In the genomic region with DNA sequence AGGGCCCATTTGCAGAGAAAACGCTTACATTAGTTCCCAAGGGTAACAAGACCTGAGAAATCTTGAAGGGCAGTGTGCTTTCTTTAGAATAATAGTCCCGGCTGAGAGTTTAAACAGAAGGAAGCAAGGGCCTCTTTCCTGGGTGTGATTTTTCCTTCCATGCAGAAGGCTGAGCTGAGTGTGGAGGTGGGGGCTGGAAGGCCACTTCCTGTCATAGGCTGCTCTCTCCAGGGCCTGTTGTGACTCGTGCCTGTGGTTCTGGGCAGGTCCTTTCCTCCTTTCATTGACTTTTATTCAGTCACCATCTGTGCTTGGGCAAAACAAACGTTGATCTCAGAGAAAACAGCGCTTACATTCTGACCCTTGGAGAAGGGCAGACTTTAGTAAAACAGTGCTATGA, we compare ENCODE assay signal across 8 mouse cellular contexts. TPM values are rescaled to one million over a fixed set of nuclear protein-coding genes. Genes with fewer than 3 reads are reported as not detected.
DNase-seq lines count a peak whose midpoint lies in the region; ATAC-seq and TF ChIP-seq lines count a peak whose summit lies in the region.

No protein-coding gene starts in this region.

- H3K36me3 ChIP-seq in hindbrain, embryonic 12.5 days, result no peaks in the 10 kb centered on the region
- no peaks in the 10 kb centered on the region for H3K36me3 ChIP-seq in limb, embryonic 14.5 days (ENCODE audit: control insufficient read depth, insufficient read depth, low read length)
- H3K36me3 ChIP-seq in myocyte (ENCODE audit: control insufficient read depth, insufficient read depth), result no peaks in the 10 kb centered on the region

- no peak overlapping the region for H3ac ChIP-seq in myocyte (ENCODE audit: control insufficient read depth, insufficient read length)

- H3K27me3 ChIP-seq in hindbrain, embryonic 12.5 days, result peaks cover 9% of the 10 kb centered on the region
- H3K27me3 ChIP-seq in limb, embryonic 14.5 days (ENCODE audit: control insufficient read depth, insufficient read depth, low read length), result no peaks in the 10 kb centered on the region
- H3K27me3 ChIP-seq in myocyte (ENCODE audit: control insufficient read depth, insufficient read depth, insufficient read length), result no peaks in the 10 kb centered on the region

- DNase-seq in gastrocnemius, adult 2 months, result peak; percentile 32
- no peak for DNase-seq in gastrocnemius, postnatal 14 days
- DNase-seq in limb, embryonic 14.5 days (ENCODE audit: low spot score), result no peak
- no peak for DNase-seq in right cerebral cortex, postnatal 36 days (ENCODE audit: low spot score in 2 of 2)
- no peak for DNase-seq in left cerebral cortex, adult 11 months (ENCODE audit: low spot score)

- WGBS in hindbrain, embryonic 12.5 days, result 40% methylated on average over 5 of the region's 5 CpGs
- WGBS in limb, embryonic 14.5 days, result 39% methylated on average over 5 of the region's 5 CpGs

- peak overlapping the region; percentile 87 for H3K4me3 ChIP-seq in gastrocnemius, adult 2 months
- peak overlapping the region; percentile 71 for H3K4me3 ChIP-seq in brown adipose tissue, adult 24 weeks (ENCODE audit: insufficient read depth, low read depth, low read length)
- no peak overlapping the region for H3K4me3 ChIP-seq in hindbrain, embryonic 12.5 days
- no peak overlapping the region for H3K4me3 ChIP-seq in limb, embryonic 14.5 days (replicated peaks; ENCODE audit: low read length)
- H3K4me3 ChIP-seq in myocyte, result peak overlapping the region; percentile 36

- peak overlapping the region; percentile 95; the same call in 1 of the 2 replicates for H3K4me2 ChIP-seq in hindbrain, embryonic 12.5 days (replicated peaks)
- H3K4me2 ChIP-seq in limb, embryonic 14.5 days (replicated peaks; ENCODE audit: low read depth, low read length, severe bottlenecking), result peak overlapping the region; percentile 93
- peak overlapping the region; percentile 77 for H3K4me2 ChIP-seq in myocyte (ENCODE audit: low read depth)

- peaks cover 15% of the 10 kb centered on the region for H3K4me1 ChIP-seq in brown adipose tissue, adult 24 weeks (ENCODE audit: control insufficient read depth, insufficient read depth, insufficient read length, low read length)
- peaks cover 8% of the 10 kb centered on the region for H3K4me1 ChIP-seq in hindbrain, embryonic 12.5 days
- peaks cover 4% of the 10 kb centered on the region; the same call in 1 of the 2 replicates for H3K4me1 ChIP-seq in limb, embryonic 14.5 days (ENCODE audit: control insufficient read depth, insufficient read depth, low read length)

- no peak for ATAC-seq in hindbrain, embryonic 12.5 days (ENCODE audit: low FRiP score)
- no peak for ATAC-seq in limb, embryonic 14.5 days (ENCODE audit: low FRiP score, low read depth)

- no peak for TF ChIP-seq CTCF in gastrocnemius, adult 2 months (IDR thresholded peaks at IDR 0.05)

- H3K27ac ChIP-seq in gastrocnemius, adult 2 months, result peak overlapping the region; percentile 91
- peak overlapping the region; percentile 96 for H3K27ac ChIP-seq in brown adipose tissue, adult 24 weeks (replicated peaks; ENCODE audit: low read depth, low read length)
- no peak overlapping the region for H3K27ac ChIP-seq in hindbrain, embryonic 12.5 days
- no peak overlapping the region for H3K27ac ChIP-seq in limb, embryonic 14.5 days (replicated peaks; ENCODE audit: low read depth, low read length)

- no peak for TF ChIP-seq POLR2A in limb, embryonic 14.5 days (IDR thresholded peaks at IDR 0.05; ENCODE audit: borderline replicate concordance, extremely low read depth, insufficient read depth, insufficient read length)
- TF ChIP-seq POLR2A in myocyte (IDR thresholded peaks at IDR 0.05; ENCODE audit: insufficient read length, low read depth), result no peak

- intact Hi-C loops in gastrocnemius, adult 2 months (cut with DNase I), result no loop called here
- intact Hi-C loops in gastrocnemius, postnatal 14 days (cut with DNase I; ENCODE audit: low total_unique reads), result no loop called here

- H3K9me3 ChIP-seq in hindbrain, embryonic 12.5 days (replicated peaks), result no peaks in the 10 kb centered on the region
- no peaks in the 10 kb centered on the region for H3K9me3 ChIP-seq in limb, embryonic 14.5 days (ENCODE audit: control insufficient read depth, low read length)

- no peaks in the 10 kb centered on the region for H3K79me2 ChIP-seq in myocyte (ENCODE audit: control insufficient read depth, insufficient read depth)

- H3K9ac ChIP-seq in hindbrain, embryonic 12.5 days, result no peak overlapping the region
- H3K9ac ChIP-seq in limb, embryonic 14.5 days (ENCODE audit: low read depth, low read length, severe bottlenecking), result no peak overlapping the region

TF ChIP-seq in myocyte, 11 proteins besides CTCF, POLR2A, EP300 and RAD21:
- no peak for TF ChIP-seq MYOG (IDR thresholded peaks at IDR 0.05; ENCODE audit: control insufficient read depth in 1 of 3, insufficient read depth in 1 of 3, insufficient read length in 2 of 3, low read depth in 2 of 3)
- TF ChIP-seq REST (IDR thresholded peaks at IDR 0.05; ENCODE audit: insufficient read depth, insufficient read length), result no peak
- TF ChIP-seq TCF3 (IDR thresholded peaks at IDR 0.05; ENCODE audit: insufficient read length, low read depth), result no peak
- no peak for TF ChIP-seq MAX (IDR thresholded peaks at IDR 0.05; ENCODE audit: low read depth)
- TF ChIP-seq TCF12 (IDR thresholded peaks at IDR 0.05; ENCODE audit: insufficient read depth, poor library complexity, severe bottlenecking), result no peak
- no peak for TF ChIP-seq CEBPB (IDR thresholded peaks at IDR 0.05; ENCODE audit: insufficient read depth, poor library complexity, severe bottlenecking)
- no peak for TF ChIP-seq SRF (IDR thresholded peaks at IDR 0.05; ENCODE audit: control insufficient read depth, insufficient read length, low read depth)

RNA-seq across cellular contexts. Expression of a gene that starts 1.2 kb away (rescaled TPM):
- total RNA-seq in gastrocnemius, adult 2 months (2021), result 10 to 100 TPM; 13.8 to 24.2 TPM
- total RNA-seq in gastrocnemius, postnatal 14 days (2021), result 10 to 100 TPM; 30.1 to 32.7 TPM
- 223 and 244 TPM in 2 replicates for polyA plus RNA-seq in brown adipose tissue, adult 24 weeks (2012; ENCODE audit: insufficient read depth, insufficient read length, missing spikeins)
- polyA plus RNA-seq in hindbrain, embryonic 12.5 days (2016; fragmentation: Nextera tagmentation; extraction: Ambion mirVana), result 8.4 and 8.5 TPM in 2 replicates
- 7.6 and 8.6 TPM in 2 replicates for polyA plus RNA-seq in limb, embryonic 14.5 days (2012; rRNA removed)
- polyA plus RNA-seq in limb, embryonic 14.5 days (2014; fragmentation: Nextera tagmentation; extraction: Ambion mirVana), result 18.6 TPM in 2 replicates
- 2.9 TPM for polyA plus RNA-seq in myocyte (2012; fragmentation: generic; extraction: Trizol)

RNA-seq across cellular contexts. Expression of a gene that starts 24.0 kb away (rescaled TPM):
- total RNA-seq in gastrocnemius, adult 2 months (2021), result 100 to 1,000 TPM in 1 of 2 experiments, 10 to 100 TPM in 1; 82.9 to 125 TPM
- 100 to 1,000 TPM; 282 to 302 TPM for total RNA-seq in gastrocnemius, postnatal 14 days (2021)
- 735 and 867 TPM in 2 replicates for polyA plus RNA-seq in brown adipose tissue, adult 24 weeks (2012; ENCODE audit: insufficient read depth, insufficient read length, missing spikeins)
- polyA plus RNA-seq in hindbrain, embryonic 12.5 days (2016; fragmentation: Nextera tagmentation; extraction: Ambion mirVana), result 15.3 and 17.3 TPM in 2 replicates
- polyA plus RNA-seq in limb, embryonic 14.5 days (2012; rRNA removed), result 94.5 and 97.7 TPM in 2 replicates
- polyA plus RNA-seq in limb, embryonic 14.5 days (2014; fragmentation: Nextera tagmentation; extraction: Ambion mirVana), result 145 and 172 TPM in 2 replicates
- 64.7 TPM for polyA plus RNA-seq in myocyte (2012; fragmentation: generic; extraction: Trizol)

Comparison
In these comparisons a context has a peak if more than half of its experiments do, and no peak if none do; other contexts are left out.
1. H3K27ac ChIP-seq: peak in gastrocnemius, adult 2 months (single experiment) and brown adipose tissue, adult 24 weeks (single experiment); none in hindbrain, embryonic 12.5 days (single experiment) and limb, embryonic 14.5 days (single experiment).
2. H3K4me3 ChIP-seq: peak in gastrocnemius, adult 2 months (single experiment), brown adipose tissue, adult 24 weeks (single experiment) and myocyte (single experiment); none in hindbrain, embryonic 12.5 days (single experiment) and limb, embryonic 14.5 days (single experiment).
3. RNA of a gene that starts 1.2 kb away (polyA plus RNA-seq): 223 to 244 TPM in brown adipose tissue, adult 24 weeks; 7.6 to 18.6 TPM in limb, embryonic 14.5 days, 8.4 to 8.5 TPM in hindbrain, embryonic 12.5 days and 2.9 TPM in myocyte (single experiment); every median in the first group is over 10 times any median in the second.
4. Peak in every context shown above with its lines, with median percentiles within 50 percentile points of each other: H3K4me2 ChIP-seq.